Mouse (Mus musculus) heart, embryonic 11.5 days (tissue): ENCODE results near the gene 4931428L18Rik. TPM values are rescaled to one million over a fixed set of nuclear protein-coding genes. Genes with fewer than 3 reads are reported as not detected.

Experiments
- ATAC-seq: fragments of 200-750 bp; cut with Nextera tagmentation; replicated peaks from 2 replicates; pipeline ENCODE4 v1.8.0; 2017; ENCODE audit warnings: moderate library complexity; ENCODE audit not compliant: insufficient number of reproducible peaks, low FRiP score, low TSS enrichment
- H3K27ac ChIP-seq: fragments of 300-500 bp; sonication (generic); 2 replicates; pipeline ENCODE4 v1.5.1; 2014; ENCODE audit warnings: mild to moderate bottlenecking, low read depth, low read length
- H3K27me3 ChIP-seq: fragments of 300-500 bp; sonication (generic); 2 replicates; pipeline ENCODE4 v1.6.1; 2014; ENCODE audit warnings: mild to moderate bottlenecking, low read length, mixed read lengths; ENCODE audit not compliant: control insufficient read depth, insufficient read depth
- H3K36me3 ChIP-seq: fragments of 300-500 bp; sonication (generic); 2 replicates; pipeline ENCODE4 v1.6.1; 2014; ENCODE audit warnings: mild to moderate bottlenecking, low read length, moderate library complexity, mixed read lengths; ENCODE audit not compliant: control insufficient read depth, insufficient read depth
- H3K4me1 ChIP-seq: fragments of 300-500 bp; sonication (generic); 2 replicates; pipeline ENCODE4 v1.6.1; 2014; ENCODE audit warnings: low read length; ENCODE audit not compliant: control insufficient read depth, insufficient read depth
- H3K4me2 ChIP-seq: fragments of 300-500 bp; sonication (generic); 2 replicates; pipeline ENCODE4 v1.6.1; 2014; ENCODE audit warnings: mild to moderate bottlenecking, moderate library complexity
- H3K4me3 ChIP-seq: fragments of 300-500 bp; sonication (generic); 2 replicates; pipeline ENCODE4 v1.5.1; 2014; ENCODE audit warnings: low read depth, low read length
- H3K9ac ChIP-seq: fragments of 300-500 bp; sonication (generic); 2 replicates; pipeline ENCODE4 v1.6.1; 2014; ENCODE audit warnings: mild to moderate bottlenecking, low read depth, low read length, moderate library complexity
- H3K9me3 ChIP-seq: fragments of 300-500 bp; sonication (generic); replicated peaks from 2 replicates; pipeline ENCODE4 v1.6.1; 2016; ENCODE audit warnings: low read length; ENCODE audit not compliant: control insufficient read depth
- WGBS: fragments of 180-500 bp; shearing (Covaris S2); extraction: QIAGEN DNeasy Blood & Tissue Kit; methylation state at CpG from one replicate; pipeline ENCODE4 v1.1.7; 2014; ENCODE audit not compliant: insufficient replicate concordance; 5-methylcytosine and 5-hydroxymethylcytosine counted together
- polyA plus RNA-seq: library from polyadenylated mRNA; unstranded; fragments of >200 nt; fragmentation: Nextera tagmentation; extraction: Ambion mirVana; gene quantifications from 2 replicates; pipeline ENCODE4 v1.2.1, GENCODE M21; 2014

4931428L18Rik gene
- polyA plus RNA-seq, 1 experiment from 2014 or later, result not detected

GRCm38 (mm10) chr1:31095706-31096465 is 126.6 kb downstream of the 4931428L18Rik start:
- no peak overlapping the region for H3K9ac ChIP-seq
- ATAC-seq, result no peak
- no peak overlapping the region for H3K4me2 ChIP-seq
- H3K27ac ChIP-seq, result no peak overlapping the region
- no peak overlapping the region for H3K4me3 ChIP-seq
- 66% methylated on average over 5 of the region's 5 CpGs for WGBS
- no peaks in the 10 kb centered on the region for H3K36me3 ChIP-seq
- 0 out of 2 replicates have a peak, but pooled peaks cover 2% of the 10 kb centered on the region for H3K4me1 ChIP-seq
- H3K27me3 ChIP-seq, result no peaks in the 10 kb centered on the region
- H3K9me3 ChIP-seq, result no peaks in the 10 kb centered on the region

GRCm38 (mm10) chr1:31094792-31095191 is 127.7 kb downstream of the 4931428L18Rik start:
- Histone ChIP-seq H3K27me3 (no peaks in the 10 kb centered on the region), H3K4me2 (no peak overlapping the region), H3K4me1 (0 out of 2 replicates have a peak, but pooled peaks cover 2% of the 10 kb centered on the region), H3K36me3 (no peaks in the 10 kb centered on the region), H3K9ac (no peak overlapping the region), H3K27ac (no peak overlapping the region), H3K4me3 (no peak overlapping the region), H3K9me3 (no peaks in the 10 kb centered on the region)
- ATAC-seq, result no peak
- 71% methylated on average over 3 of the region's 3 CpGs for WGBS

DNA sequence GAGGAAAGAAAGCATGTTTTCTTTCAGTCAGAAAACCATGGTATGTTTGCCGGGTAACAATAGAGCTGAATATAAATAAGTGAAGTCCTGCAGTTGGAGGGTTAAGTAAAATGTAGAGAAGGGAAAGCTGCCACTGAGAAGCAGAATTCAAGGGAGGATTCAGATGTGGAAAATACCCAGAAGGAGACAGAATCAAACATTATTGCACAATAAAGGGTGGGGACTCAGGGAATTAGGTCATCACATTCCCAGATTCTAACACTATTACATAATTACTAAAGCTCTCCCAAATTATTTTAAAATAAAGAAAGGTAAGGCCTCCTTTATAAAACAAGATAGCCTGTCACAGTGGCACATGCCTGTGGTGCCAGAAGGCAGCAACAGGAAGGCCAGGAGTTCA is 128.5 kb downstream of the 4931428L18Rik start:
- 93% methylated on average over 1 of the region's 1 CpGs for WGBS

DNA sequence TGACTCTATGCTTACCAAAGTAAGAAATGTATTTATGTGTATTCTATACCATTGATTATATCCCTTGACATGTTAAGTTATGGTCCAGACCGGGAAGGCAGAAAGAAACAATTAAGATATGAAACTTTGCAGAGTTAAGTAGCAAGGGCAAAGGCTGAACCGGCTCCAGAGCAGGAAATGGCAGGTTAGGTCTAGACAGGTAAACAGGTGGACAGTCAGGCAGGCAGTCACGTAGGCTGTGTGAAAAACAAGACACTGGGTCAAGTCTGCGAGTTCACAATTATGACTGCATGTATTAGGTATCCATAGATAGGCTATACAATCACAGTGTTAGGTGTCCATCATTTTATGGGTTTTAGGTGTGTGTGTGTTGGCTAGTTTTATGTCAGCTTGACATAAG is 133.8 kb downstream of the 4931428L18Rik start:
- Histone ChIP-seq H3K4me1 (no peaks in the 10 kb centered on the region), H3K27me3 (no peaks in the 10 kb centered on the region), H3K4me2 (no peak overlapping the region), H3K4me3 (no peak overlapping the region), H3K36me3 (no peaks in the 10 kb centered on the region), H3K9ac (no peak overlapping the region), H3K27ac (no peak overlapping the region), H3K9me3 (no peaks in the 10 kb centered on the region)
- 83% methylated on average over 4 of the region's 4 CpGs for WGBS
- no peak for ATAC-seq

More for the DNA sequence above, 128.5 kb downstream of the 4931428L18Rik start:
- Histone ChIP-seq H3K36me3 (no peaks in the 10 kb centered on the region), H3K4me3 (no peak overlapping the region), H3K4me1 (0 out of 2 replicates have a peak, but pooled peaks cover 2% of the 10 kb centered on the region), H3K9ac (no peak overlapping the region), H3K9me3 (no peaks in the 10 kb centered on the region), H3K4me2 (no peak overlapping the region), H3K27me3 (no peaks in the 10 kb centered on the region), H3K27ac (no peak overlapping the region)
- no peak for ATAC-seq

GRCm38 (mm10) chr1:31072523-31073370 is 149.7 kb downstream of the 4931428L18Rik start:
- Histone ChIP-seq H3K4me1 (no peaks in the 10 kb centered on the region), H3K9me3 (no peaks in the 10 kb centered on the region), H3K36me3 (no peaks in the 10 kb centered on the region), H3K27ac (no peak overlapping the region), H3K27me3 (no peaks in the 10 kb centered on the region), H3K4me2 (no peak overlapping the region), H3K4me3 (no peak overlapping the region), H3K9ac (no peak overlapping the region)
- ATAC-seq, result no peak
- WGBS, result 59% methylated on average over 6 of the region's 6 CpGs

DNA sequence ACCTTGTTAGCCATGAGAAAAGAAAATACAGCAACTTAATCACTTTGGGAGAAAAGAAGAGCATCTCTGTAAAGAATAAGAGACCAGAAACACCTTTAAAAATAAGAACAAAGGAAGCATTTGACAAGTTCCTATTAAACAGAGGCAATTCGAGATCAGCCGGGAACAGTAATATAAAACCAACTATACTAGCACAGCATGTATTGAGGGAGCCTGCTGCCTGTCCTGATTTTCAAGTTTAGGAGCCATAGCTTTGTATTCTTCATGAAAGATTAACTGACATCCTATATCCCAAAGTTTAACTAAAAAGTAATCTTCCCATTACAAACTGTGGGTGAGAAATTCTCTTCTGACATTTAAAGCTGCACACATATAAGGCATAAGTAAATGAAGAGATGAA is 151.3 kb downstream of the 4931428L18Rik start:
- no peaks in the 10 kb centered on the region for H3K36me3 ChIP-seq
- no peaks in the 10 kb centered on the region for H3K4me1 ChIP-seq
- no peak overlapping the region for H3K4me3 ChIP-seq
- no peaks in the 10 kb centered on the region for H3K27me3 ChIP-seq
- no peak overlapping the region for H3K27ac ChIP-seq
- ATAC-seq, result no peak
- WGBS, result 66% methylated on average over 2 of the region's 2 CpGs
- no peak overlapping the region for H3K4me2 ChIP-seq
- no peak overlapping the region for H3K9ac ChIP-seq
- no peaks in the 10 kb centered on the region for H3K9me3 ChIP-seq

GRCm38 (mm10) chr1:31064817-31065740 is 157.4 kb downstream of the 4931428L18Rik start:
- no peaks in the 10 kb centered on the region for H3K27me3 ChIP-seq
- no peaks in the 10 kb centered on the region for H3K4me1 ChIP-seq
- no peak overlapping the region for H3K4me3 ChIP-seq
- H3K27ac ChIP-seq, result no peak overlapping the region
- H3K9ac ChIP-seq, result no peak overlapping the region
- ATAC-seq, result no peak
- WGBS, result 71% methylated on average over 12 of the region's 12 CpGs
- H3K9me3 ChIP-seq, result no peaks in the 10 kb centered on the region
- H3K36me3 ChIP-seq, result no peaks in the 10 kb centered on the region
- no peak overlapping the region for H3K4me2 ChIP-seq

- no peak for ATAC-seq
- no peaks in the 10 kb centered on the region for H3K9me3 ChIP-seq
- 75% methylated on average over 4 of the region's 4 CpGs for WGBS
- H3K27me3 ChIP-seq, result no peaks in the 10 kb centered on the region
- no peak overlapping the region for H3K27ac ChIP-seq
- H3K9ac ChIP-seq, result no peak overlapping the region
- no peaks in the 10 kb centered on the region for H3K4me1 ChIP-seq
- H3K4me3 ChIP-seq, result no peak overlapping the region
- H3K4me2 ChIP-seq, result no peak overlapping the region
- H3K36me3 ChIP-seq, result no peaks in the 10 kb centered on the region
These were observed 162.7 kb downstream of the 4931428L18Rik start for GRCm38 (mm10) chr1:31059806-31060205.
